In the genomic region with DNA sequence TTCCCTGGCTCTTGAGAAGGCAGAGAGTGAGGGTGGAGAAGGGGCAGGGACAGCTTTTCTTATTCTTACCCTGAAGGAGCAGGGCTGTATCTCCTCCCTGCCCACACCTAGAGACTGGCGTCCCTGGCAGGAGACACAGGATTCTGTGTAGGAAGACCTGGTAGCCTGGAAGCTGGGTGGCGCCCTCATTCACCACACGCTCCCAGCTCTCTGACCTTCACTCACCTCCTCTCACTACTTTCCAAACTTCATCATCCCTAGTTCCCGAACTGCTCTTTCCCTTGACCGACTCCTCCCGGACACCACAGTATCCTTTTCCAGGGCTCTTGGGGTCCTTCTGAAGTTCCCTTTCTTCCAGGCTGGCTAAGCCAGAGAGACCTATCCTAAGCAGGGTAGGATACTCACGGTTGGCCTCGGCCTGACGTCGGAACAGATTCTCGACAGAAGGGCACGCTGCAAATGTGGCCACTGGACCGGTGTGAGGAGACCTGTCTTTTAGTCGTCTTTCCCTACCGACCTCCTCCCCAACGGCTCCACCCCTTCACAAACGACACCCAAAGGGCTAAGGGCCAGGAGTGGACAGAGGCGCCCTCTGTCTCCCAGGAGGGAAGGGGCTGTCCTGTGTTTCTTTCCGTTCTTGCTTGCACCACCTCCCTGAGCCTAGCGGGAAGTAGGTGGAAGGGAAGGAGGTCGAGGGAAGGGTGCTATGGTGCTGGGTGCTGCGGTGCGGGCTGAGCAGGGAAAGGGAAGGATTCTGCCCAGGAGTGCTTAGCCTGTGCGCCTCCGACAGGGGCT, we compare ENCODE assay signal across 8 mouse cellular contexts. TPM values are rescaled to one million over a fixed set of nuclear protein-coding genes. Genes with fewer than 3 reads are reported as not detected.
DNase-seq lines count a peak whose midpoint lies in the region; ATAC-seq and TF ChIP-seq lines count a peak whose summit lies in the region.

Gene S100a1, minus strand, starts transcription at position 597 of the 795 bp plus-strand sequence.
Gene S100a13, plus strand, starts transcription at position 640 of the 795 bp plus-strand sequence.

- DNase-seq in cerebellum, adult 18-20 months, result peak; percentile 53 to 63
- DNase-seq in cerebellum, postnatal 4 days (ENCODE audit: low spot score in 2 of 2), result no peak
- peak; percentile 72 for DNase-seq in brain, adult 2 months (ENCODE audit: low read depth, low spot score)
- peak; percentile 32 for DNase-seq in forebrain, postnatal 0 days
- peak; percentile 56 for DNase-seq in hindbrain, embryonic 11.5 days (ENCODE audit: low spot score)
- peak; percentile 42 to 70 for DNase-seq in layer of hippocampus, postnatal 10 days (ENCODE audit: low spot score in 2 of 2)
- peak; percentile 89 for DNase-seq in lung, postnatal 10 days
- DNase-seq in retina, postnatal 1 day, result peak; percentile 72

- no peak within 1 kb of the TSS for H3K27ac ChIP-seq in forebrain, postnatal 0 days (ENCODE audit: low read depth, low read length)
- no peak within 1 kb of the TSS for H3K27ac ChIP-seq in hindbrain, embryonic 11.5 days (ENCODE audit: low read depth, low read length)

- H3K4me1 ChIP-seq in forebrain, postnatal 0 days (ENCODE audit: insufficient read depth), result 0 out of 2 replicates have a peak, but pooled peaks cover 9% of the 10 kb centered on the region
- peaks cover 6% of the 10 kb centered on the region; the same call in 1 of the 2 replicates for H3K4me1 ChIP-seq in hindbrain, embryonic 11.5 days (replicated peaks; ENCODE audit: control insufficient read depth, insufficient read depth, low read length)

- 5% methylated on average over 25 of the region's 25 CpGs for WGBS in forebrain, postnatal 0 days
- 6% methylated on average over 25 of the region's 25 CpGs for WGBS in hindbrain, embryonic 11.5 days

- H3K9ac ChIP-seq in forebrain, postnatal 0 days, result peak within 1 kb of the TSS; percentile 40
- H3K9ac ChIP-seq in hindbrain, embryonic 11.5 days (ENCODE audit: low read depth, low read length), result peak within 1 kb of the TSS; percentile 34; the same call in 1 of the 2 replicates

- H3K9me3 ChIP-seq in forebrain, postnatal 0 days (ENCODE audit: low read length), result no peaks in the 10 kb centered on the region
- H3K9me3 ChIP-seq in hindbrain, embryonic 11.5 days (ENCODE audit: control insufficient read depth, low read length), result no peaks in the 10 kb centered on the region

- peak within 1 kb of the TSS; percentile 33 for H3K4me3 ChIP-seq in forebrain, postnatal 0 days (ENCODE audit: low read depth, low read length)
- peak within 1 kb of the TSS; percentile 25 for H3K4me3 ChIP-seq in hindbrain, embryonic 11.5 days (ENCODE audit: low read depth, low read length)

- H3K4me2 ChIP-seq in forebrain, postnatal 0 days (ENCODE audit: low read depth), result peak within 1 kb of the TSS; percentile 67
- H3K4me2 ChIP-seq in hindbrain, embryonic 11.5 days (replicated peaks; ENCODE audit: low read depth, low read length), result peak within 1 kb of the TSS; percentile 59

- peak; percentile 42 for ATAC-seq in forebrain, postnatal 0 days
- ATAC-seq in hindbrain, embryonic 11.5 days (ENCODE audit: low FRiP score), result peak; percentile 21; the same call in 1 of the 2 replicates

- H3K36me3 ChIP-seq in forebrain, postnatal 0 days (ENCODE audit: insufficient read depth), result no peaks in the 10 kb centered on the region
- no peaks in the 10 kb centered on the region for H3K36me3 ChIP-seq in hindbrain, embryonic 11.5 days (ENCODE audit: control insufficient read depth, insufficient read depth, low read length)

- H3K27me3 ChIP-seq in forebrain, postnatal 0 days (ENCODE audit: insufficient read depth, low read length), result peaks cover 18% of the 10 kb centered on the region; the same call in 1 of the 2 replicates
- H3K27me3 ChIP-seq in hindbrain, embryonic 11.5 days (ENCODE audit: control insufficient read depth, insufficient read depth, low read length), result no peaks in the 10 kb centered on the region

- TF ChIP-seq CTCF in forebrain, postnatal 0 days (IDR thresholded peaks at IDR 0.05; ENCODE audit: low read depth), result peak; percentile 39; the same call in 1 of the 2 replicates

RNA-seq across cellular contexts. Expression of gene S100a1, which starts in this region (rescaled TPM):
- total RNA-seq in forebrain, postnatal 0 days (2014; rRNA removed), result 16.1 and 33.6 TPM in 2 replicates
- 47.0 and 52.8 TPM in 2 replicates for polyA plus RNA-seq in forebrain, postnatal 0 days (2015; fragmentation: Nextera tagmentation; extraction: Ambion mirVana)
- polyA plus RNA-seq in hindbrain, embryonic 11.5 days (2014; fragmentation: Nextera tagmentation; extraction: Ambion mirVana), result 8.4 and 9.8 TPM in 2 replicates
- total RNA-seq in layer of hippocampus, postnatal 10 days (2021), result 10 to 100 TPM; 71.0 to 73.5 TPM

RNA-seq across cellular contexts. Expression of gene S100a13, which starts in this region (rescaled TPM):
- 8.4 and 11.2 TPM in 2 replicates for total RNA-seq in forebrain, postnatal 0 days (2014; rRNA removed)
- polyA plus RNA-seq in forebrain, postnatal 0 days (2015; fragmentation: Nextera tagmentation; extraction: Ambion mirVana), result 16.1 and 20.5 TPM in 2 replicates
- 10.9 and 15.0 TPM in 2 replicates for polyA plus RNA-seq in hindbrain, embryonic 11.5 days (2014; fragmentation: Nextera tagmentation; extraction: Ambion mirVana)
- total RNA-seq in layer of hippocampus, postnatal 10 days (2021), result 10 to 100 TPM; 28.4 to 30.9 TPM

Comparison
In these comparisons a context has a peak if more than half of its experiments do, and no peak if none do; other contexts are left out.
1. DNase-seq: peak in cerebellum, adult 18-20 months (2 of 2), brain, adult 2 months (single experiment), forebrain, postnatal 0 days (single experiment), hindbrain, embryonic 11.5 days (single experiment), layer of hippocampus, postnatal 10 days (2 of 2), lung, postnatal 10 days (single experiment) and retina, postnatal 1 day (single experiment); none in cerebellum, postnatal 4 days (0 of 2).